Mouse (Mus musculus) lung, postnatal 0 days (tissue): ENCODE results near the gene Sync. TPM values are rescaled to one million over a fixed set of nuclear protein-coding genes. Genes with fewer than 3 reads are reported as not detected.
A peak's percentile ranks its signal among the peaks of the same experiment; 100 is the strongest.

ENCODE experiments used
- ATAC-seq: fragments of 200-750 bp; cut with Nextera tagmentation; 2 replicates; pipeline ENCODE4 v1.8.0; 2017; ENCODE audit warnings: moderate library complexity
- DNase-seq: peaks from one replicate; pipeline ENCODE4 v3.0.0-alpha.2; 2016; ENCODE audit warnings: low spot score
- H3K27ac ChIP-seq: fragments of 300-500 bp; sonication (generic); 2 replicates; pipeline ENCODE4 v1.5.1; 2014; ENCODE audit warnings: antibody characterized with exemption, mild to moderate bottlenecking, low read length, mixed read lengths
- H3K27me3 ChIP-seq: fragments of 300-500 bp; sonication (generic); replicated peaks from 2 replicates; pipeline ENCODE4 v1.6.1; 2014; ENCODE audit warnings: low read length, mixed read lengths; ENCODE audit not compliant: insufficient read depth
- H3K36me3 ChIP-seq: fragments of 300-500 bp; sonication (generic); 2 replicates; pipeline ENCODE4 v1.6.1; 2014; ENCODE audit warnings: low read length, mixed read lengths; ENCODE audit not compliant: insufficient read depth
- H3K4me1 ChIP-seq: fragments of 300-500 bp; sonication (generic); 2 replicates; pipeline ENCODE4 v1.6.1; 2014; ENCODE audit warnings: antibody characterized with exemption, low read depth, low read length, mixed read lengths; ENCODE audit not compliant: insufficient read depth
- H3K4me2 ChIP-seq: fragments of 300-500 bp; sonication (generic); replicated peaks from 2 replicates; pipeline ENCODE4 v1.6.1; 2014; ENCODE audit warnings: low read depth, mild to moderate bottlenecking, low read length, moderate library complexity, mixed read lengths
- H3K4me3 ChIP-seq: fragments of 300-500 bp; sonication (generic); 2 replicates; pipeline ENCODE4 v1.5.1; 2014; ENCODE audit warnings: low read depth, low read length
- H3K9ac ChIP-seq: fragments of 300-500 bp; sonication (generic); replicated peaks from 2 replicates; pipeline ENCODE4 v1.6.1; 2014; ENCODE audit warnings: low read depth, mild to moderate bottlenecking
- H3K9me3 ChIP-seq: fragments of 300-500 bp; sonication (generic); 2 replicates; pipeline ENCODE4 v1.6.1; 2016; ENCODE audit warnings: low read length, mixed read lengths
- CTCF ChIP-seq: IDR thresholded peaks from 2 replicates; pipeline ENCODE4 v1.5.1; 2016; ENCODE audit warnings: antibody characterized with exemption, mild to moderate bottlenecking
- EP300 ChIP-seq: IDR thresholded peaks from 2 replicates; pipeline ENCODE4 v1.6.1; 2016; ENCODE audit warnings: antibody characterized with exemption, mild to moderate bottlenecking, control low read depth
- WGBS: fragments of 180-500 bp; shearing (Covaris S2); extraction: QIAGEN DNeasy Blood & Tissue Kit; methylation state at CpG from one replicate; pipeline ENCODE4 v1.1.7; 2014; 5-methylcytosine and 5-hydroxymethylcytosine counted together
- polyA plus RNA-seq: library from polyadenylated mRNA; unstranded; fragments of >200 nt; fragmentation: Nextera tagmentation; extraction: Ambion mirVana; gene quantifications from 2 replicates; pipeline ENCODE4 v1.2.1, GENCODE M21; 2015

Sync gene
- polyA plus RNA-seq, 1 experiment from 2014 or later: 0.80 TPM

- TF ChIP-seq CTCF: no peak
- no peak for TF ChIP-seq EP300
- peaks cover 6% of the 10 kb centered on the region; the same call in 1 of the 2 replicates for H3K4me1 ChIP-seq
- H3K4me2 ChIP-seq: no peak overlapping the region
- DNase-seq: peak; percentile 71
- H3K9me3 ChIP-seq: no peaks in the 10 kb centered on the region
- H3K4me3 ChIP-seq: no peak overlapping the region
- H3K27me3 ChIP-seq: no peaks in the 10 kb centered on the region
- no peak overlapping the region for H3K27ac ChIP-seq
- no peaks in the 10 kb centered on the region for H3K36me3 ChIP-seq
- ATAC-seq: peak; percentile 11
- H3K9ac ChIP-seq: no peak overlapping the region
- WGBS: 63% methylated on average over 5 of the region's 5 CpGs
These were observed 20.6 kb upstream of the Sync start for GRCm38 (mm10) chr4:129266821-129267220.

DNA sequence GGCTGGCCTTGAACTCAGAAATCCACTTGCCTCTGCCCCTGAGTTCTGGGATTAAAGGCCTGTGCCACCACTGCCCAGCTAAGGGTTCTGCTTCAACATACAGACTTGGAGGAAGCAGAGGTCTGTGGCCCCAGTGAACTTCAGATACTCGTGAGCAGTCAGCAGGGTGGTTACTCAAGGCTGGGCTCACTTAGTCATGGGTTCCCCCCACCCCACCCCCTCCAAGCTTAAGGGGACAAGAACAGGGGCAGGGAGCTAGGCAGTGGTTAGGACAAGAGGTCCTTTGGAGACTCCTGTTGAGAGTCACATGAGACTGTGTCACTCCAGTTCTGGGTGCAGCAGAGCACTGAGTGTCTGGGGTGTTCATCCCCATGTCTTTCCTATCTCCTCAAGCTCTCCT is 18.7 kb upstream of the Sync start:
- H3K9ac ChIP-seq: no peak overlapping the region
- H3K9me3 ChIP-seq: no peaks in the 10 kb centered on the region
- no peak overlapping the region for H3K4me3 ChIP-seq
- H3K27me3 ChIP-seq: no peaks in the 10 kb centered on the region
- no peaks in the 10 kb centered on the region for H3K36me3 ChIP-seq
- peak; percentile 85 for TF ChIP-seq EP300
- no peak for TF ChIP-seq CTCF
- 35% methylated on average over 1 of the region's 1 CpGs for WGBS
- ATAC-seq (peak; percentile 61), DNase-seq (peak; percentile 62)
- no peak overlapping the region for H3K4me2 ChIP-seq
- no peak overlapping the region for H3K27ac ChIP-seq
- H3K4me1 ChIP-seq: no peaks in the 10 kb centered on the region; the same call in 1 of the 2 replicates

DNA sequence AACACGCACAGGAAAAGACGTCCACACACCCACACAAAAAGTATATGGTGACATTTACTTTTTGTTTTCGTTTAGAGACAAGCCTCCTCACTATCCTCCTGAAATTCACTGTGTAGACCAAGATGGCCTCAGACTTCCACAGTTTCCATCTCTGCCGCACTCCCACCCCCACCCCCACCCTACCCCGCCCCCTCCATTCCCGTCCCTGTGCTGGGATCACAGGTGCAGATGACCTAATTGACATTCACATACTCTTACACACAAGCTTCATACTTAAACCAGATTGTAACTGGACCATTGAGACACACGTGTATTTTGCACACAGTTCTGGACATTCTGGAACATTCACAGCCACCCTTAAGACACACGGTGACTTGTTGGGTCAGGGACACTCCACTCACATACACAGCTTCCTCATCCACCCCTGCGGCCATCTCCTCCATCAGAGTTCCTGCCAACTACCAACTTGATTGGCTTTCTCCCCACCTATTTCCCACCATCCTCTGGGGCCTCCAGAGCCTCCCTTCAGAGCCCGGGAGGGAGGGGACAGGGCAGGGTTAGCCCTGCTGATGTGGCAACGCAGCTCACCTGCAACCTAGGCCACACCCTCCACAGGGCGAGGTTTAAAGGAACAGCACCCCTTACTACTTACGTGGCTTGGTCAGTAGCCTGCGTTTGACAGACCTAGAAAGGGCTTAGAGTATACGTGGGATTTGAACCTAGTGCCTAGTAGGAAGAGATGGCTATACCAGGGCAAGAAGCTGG is 15.2 kb upstream of the Sync start:
- ATAC-seq (peak; percentile 91), DNase-seq (peak; percentile 91)
- WGBS: 24% methylated on average over 15 of the region's 15 CpGs
- TF ChIP-seq EP300: no peak
- no peak for TF ChIP-seq CTCF
- peak overlapping the region; percentile 43 for H3K27ac ChIP-seq
- H3K4me1 ChIP-seq: no peaks in the 10 kb centered on the region
- H3K9me3 ChIP-seq: no peaks in the 10 kb centered on the region
- no peak overlapping the region for H3K4me3 ChIP-seq
- H3K9ac ChIP-seq: no peak overlapping the region
- H3K4me2 ChIP-seq: peak overlapping the region; percentile 22; the same call in 1 of the 2 replicates
- H3K27me3 ChIP-seq: no peaks in the 10 kb centered on the region
- H3K36me3 ChIP-seq: no peaks in the 10 kb centered on the region

DNA sequence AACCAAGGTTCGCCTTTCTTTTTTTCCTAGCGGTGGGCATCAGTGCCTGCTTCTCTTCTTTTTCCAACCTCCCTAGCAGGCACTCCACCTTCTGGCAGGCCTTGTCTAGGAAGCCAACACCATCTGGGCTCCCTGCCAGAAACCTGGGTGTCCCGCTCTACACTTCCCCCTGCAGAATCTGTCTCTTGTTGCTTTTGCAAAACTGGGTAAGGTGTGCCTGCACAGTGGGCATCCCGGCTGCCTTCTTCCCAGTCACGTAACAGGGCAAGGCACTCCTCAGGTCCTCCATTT is 14.7 kb upstream of the Sync start:
- peak; percentile 89 for DNase-seq
- Histone ChIP-seq H3K9me3 (no peaks in the 10 kb centered on the region), H3K27ac (peak overlapping the region; percentile 20)

DNA sequence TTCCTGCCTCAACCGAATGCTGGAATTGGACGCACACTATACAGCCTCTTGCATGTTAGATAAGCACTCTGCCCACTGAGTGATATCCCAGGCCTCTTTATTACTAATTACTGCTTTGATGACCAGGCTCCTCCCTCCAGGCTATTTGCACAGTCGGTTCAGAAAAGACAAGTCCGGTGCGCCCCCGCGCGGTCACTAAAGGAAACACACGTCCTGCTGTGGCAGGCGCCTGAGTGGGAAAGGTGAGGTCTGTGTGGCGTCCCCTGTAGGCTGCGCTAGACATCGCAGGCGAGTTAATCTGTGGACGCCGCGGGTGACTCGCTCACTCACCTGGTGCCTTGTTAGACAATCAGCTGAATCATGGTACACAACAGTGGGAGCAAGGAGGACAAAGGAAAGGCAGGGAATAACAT is 11.0 kb upstream of the Sync start:
- DNase-seq: peak; percentile 96

More for the DNA sequence above, 14.7 kb upstream of the Sync start:
- Histone ChIP-seq H3K27me3 (no peaks in the 10 kb centered on the region), H3K9ac (no peak overlapping the region), H3K4me3 (no peak overlapping the region), H3K4me2 (peak overlapping the region; percentile 22; the same call in 1 of the 2 replicates), H3K4me1 (no peaks in the 10 kb centered on the region), H3K36me3 (no peaks in the 10 kb centered on the region)
- TF ChIP-seq EP300 (no peak), CTCF (peak; percentile 62)
- peak; percentile 62 for ATAC-seq
- WGBS: 31% methylated on average over 5 of the region's 5 CpGs

GRCm38 (mm10) chr4:129282786-129283185 is 4.6 kb upstream of the Sync start:
- H3K4me1 ChIP-seq: peaks cover 12% of the 10 kb centered on the region; the same call in 1 of the 2 replicates
- TF ChIP-seq CTCF (no peak), EP300 (no peak)
- H3K36me3 ChIP-seq: no peaks in the 10 kb centered on the region
- no peak overlapping the region for H3K9ac ChIP-seq
- no peaks in the 10 kb centered on the region for H3K27me3 ChIP-seq
- no peak overlapping the region for H3K27ac ChIP-seq
- no peak overlapping the region for H3K4me3 ChIP-seq
- WGBS: 72% methylated on average over 5 of the region's 5 CpGs
- no peak for DNase-seq
- no peak for ATAC-seq
- H3K4me2 ChIP-seq: no peak overlapping the region
- H3K9me3 ChIP-seq: no peaks in the 10 kb centered on the region

More for the DNA sequence above, 11.0 kb upstream of the Sync start:
- no peak overlapping the region for H3K4me2 ChIP-seq
- H3K27ac ChIP-seq: no peak overlapping the region
- ATAC-seq: peak; percentile 59
- no peak for TF ChIP-seq EP300
- TF ChIP-seq CTCF: peak; percentile 100
- H3K27me3 ChIP-seq: no peaks in the 10 kb centered on the region
- H3K9me3 ChIP-seq: no peaks in the 10 kb centered on the region
- 2% methylated on average over 18 of the region's 18 CpGs for WGBS
- no peak overlapping the region for H3K4me3 ChIP-seq
- no peaks in the 10 kb centered on the region for H3K36me3 ChIP-seq
- H3K9ac ChIP-seq: no peak overlapping the region
- H3K4me1 ChIP-seq: no peaks in the 10 kb centered on the region

DNA sequence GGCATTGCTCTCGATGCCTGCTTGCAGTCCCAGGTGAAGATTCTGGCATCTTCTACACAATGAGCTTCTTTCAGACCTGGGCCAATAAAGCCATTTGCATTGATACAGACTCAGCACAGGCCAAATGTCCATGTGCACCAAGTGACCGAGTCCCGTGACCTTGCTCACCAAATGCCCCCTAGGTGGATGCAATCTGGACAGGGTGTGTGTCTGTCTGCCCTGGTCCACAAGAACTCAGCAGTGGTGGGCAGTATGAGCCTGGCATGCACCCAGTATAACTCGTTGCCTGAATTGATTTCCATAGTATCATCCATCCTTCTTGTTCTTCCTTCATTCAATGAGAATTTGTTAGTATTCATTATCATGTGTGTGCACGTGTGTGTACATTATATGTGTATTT is 4.2 kb upstream of the Sync start:
- no peak overlapping the region for H3K4me2 ChIP-seq
- no peak for ATAC-seq
- WGBS: 90% methylated on average over 5 of the region's 5 CpGs

More for the DNA sequence above, 4.2 kb upstream of the Sync start:
- no peak for DNase-seq
- Histone ChIP-seq H3K27ac (no peak overlapping the region), H3K9me3 (no peaks in the 10 kb centered on the region), H3K27me3 (no peaks in the 10 kb centered on the region), H3K36me3 (no peaks in the 10 kb centered on the region), H3K9ac (no peak overlapping the region), H3K4me3 (no peak overlapping the region), H3K4me1 (peaks cover 12% of the 10 kb centered on the region; the same call in 1 of the 2 replicates)
- TF ChIP-seq CTCF (no peak), EP300 (no peak)
